Mouse (Mus musculus): ENCODE measurements at regions not wholly inside any gene's neighbourhood (a gene's known extent, or its start where the extent isn't known, plus 50 kb on each side); places are given as distances from the start of the nearest gene placed in this dataset.
A peak's percentile ranks its signal among the peaks of the same experiment; 100 is the strongest.

DNA sequence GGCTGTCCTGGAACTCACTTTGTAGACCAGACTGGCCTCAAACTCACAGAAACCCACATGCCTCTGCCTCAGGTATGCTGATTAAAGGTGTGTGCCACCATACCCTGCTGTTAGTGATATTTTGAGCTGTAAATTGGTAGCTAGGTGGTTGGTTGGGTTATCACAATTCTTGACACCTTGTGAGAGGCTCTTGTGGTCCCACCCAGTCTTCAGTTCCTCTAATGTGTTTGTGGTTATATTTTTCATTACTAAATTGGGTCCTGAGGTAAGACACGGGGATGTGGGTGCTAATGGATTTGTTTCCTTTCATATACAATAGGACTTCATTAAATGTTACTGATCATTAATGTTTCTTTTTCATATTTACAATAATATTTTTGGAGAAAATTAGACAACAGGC lies 189.9 kb upstream of the Itga4 start:
- H3K27me3 ChIP-seq (ENCODE audit: control insufficient read depth, insufficient read depth, low read length), result no peaks in the 10 kb centered on the region
- no peak for DNase-seq
- 97% methylated on average over 1 of the region's 1 CpGs for WGBS

DNA sequence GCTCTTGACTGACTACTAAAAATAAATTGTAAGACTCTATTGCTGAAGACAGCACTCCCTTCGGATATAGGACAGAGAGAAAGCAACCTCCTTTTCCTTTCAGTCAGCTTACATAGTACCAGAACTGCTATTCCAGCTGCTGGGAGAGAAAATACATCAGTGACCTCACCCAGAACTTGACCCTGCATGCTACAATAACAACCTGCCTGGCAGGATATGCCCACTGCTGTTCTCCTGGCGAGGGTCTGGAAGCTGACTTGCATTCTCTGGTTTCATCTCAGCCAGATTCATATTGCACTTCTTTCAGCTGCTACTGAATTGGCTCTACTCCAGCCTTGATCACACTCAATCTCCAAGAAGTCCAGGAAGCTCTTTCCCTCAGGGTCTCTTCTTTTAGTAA lies 179.1 kb upstream of the Itga4 start:
- no peak for DNase-seq
- Histone ChIP-seq H3K27me3 (ENCODE audit: control insufficient read depth, insufficient read depth, low read length) (no peaks in the 10 kb centered on the region), H3K4me1 (ENCODE audit: control insufficient read depth, insufficient read depth, low read length) (no peaks in the 10 kb centered on the region), H3K27ac (ENCODE audit: insufficient read depth, low read length) (no peak overlapping the region), H3K4me3 (replicated peaks; ENCODE audit: insufficient read depth, low read depth, low read length) (no peak overlapping the region)
- TF ChIP-seq POLR2A (IDR thresholded peaks at IDR 0.05; ENCODE audit: borderline replicate concordance, insufficient read depth, low read length) (no peak), CTCF (IDR thresholded peaks at IDR 0.05; ENCODE audit: borderline replicate concordance, insufficient read depth, low read depth, low read length) (no peak)
- WGBS, result 66% methylated on average over 2 of the region's 2 CpGs

More for the DNA sequence above, 189.9 kb upstream of the Itga4 start:
- no peak for TF ChIP-seq POLR2A (IDR thresholded peaks at IDR 0.05; ENCODE audit: borderline replicate concordance, insufficient read depth, low read length)
- no peak for TF ChIP-seq CTCF (IDR thresholded peaks at IDR 0.05; ENCODE audit: borderline replicate concordance, insufficient read depth, low read depth, low read length)
- Histone ChIP-seq H3K27ac (ENCODE audit: insufficient read depth, low read length) (no peak overlapping the region), H3K4me3 (replicated peaks; ENCODE audit: insufficient read depth, low read depth, low read length) (no peak overlapping the region), H3K4me1 (ENCODE audit: control insufficient read depth, insufficient read depth, low read length) (no peaks in the 10 kb centered on the region)

DNA sequence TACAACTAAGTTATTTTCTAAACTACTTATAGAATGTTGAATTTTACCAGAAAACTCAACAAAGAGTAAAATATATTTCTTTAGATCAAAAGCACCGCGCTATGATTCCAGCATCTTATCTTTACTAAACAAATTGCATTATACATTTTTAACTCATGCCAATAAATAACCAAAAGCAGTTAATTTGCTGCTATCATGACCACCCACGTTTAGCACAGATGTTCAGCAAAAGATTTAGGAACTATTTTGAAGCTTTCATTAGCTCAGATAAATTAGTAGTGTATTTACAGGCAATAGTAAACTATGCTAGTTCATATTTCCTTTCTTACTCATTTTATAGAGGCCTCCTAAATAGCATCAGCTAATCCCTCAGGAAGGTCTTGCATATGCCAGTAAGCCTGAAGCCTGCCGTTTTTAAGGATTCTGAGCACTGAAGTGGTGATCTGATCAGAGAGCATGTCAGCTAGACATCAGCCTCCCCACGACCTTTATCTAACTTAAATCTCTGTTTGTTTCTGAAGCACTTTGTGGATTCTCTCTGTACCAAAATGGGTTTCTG lies 176.3 kb upstream of the Itga4 start:
- Histone ChIP-seq H3K4me3 (replicated peaks; ENCODE audit: insufficient read depth, low read depth, low read length) (no peak overlapping the region), H3K27ac (ENCODE audit: insufficient read depth, low read length) (no peak overlapping the region), H3K4me1 (ENCODE audit: control insufficient read depth, insufficient read depth, low read length) (no peaks in the 10 kb centered on the region), H3K27me3 (ENCODE audit: control insufficient read depth, insufficient read depth, low read length) (no peaks in the 10 kb centered on the region)
- WGBS, result 77% methylated on average over 5 of the region's 5 CpGs
- no peak for TF ChIP-seq CTCF (IDR thresholded peaks at IDR 0.05; ENCODE audit: borderline replicate concordance, insufficient read depth, low read depth, low read length)
- TF ChIP-seq POLR2A (IDR thresholded peaks at IDR 0.05; ENCODE audit: borderline replicate concordance, insufficient read depth, low read length), result no peak
- no peak for DNase-seq

DNA sequence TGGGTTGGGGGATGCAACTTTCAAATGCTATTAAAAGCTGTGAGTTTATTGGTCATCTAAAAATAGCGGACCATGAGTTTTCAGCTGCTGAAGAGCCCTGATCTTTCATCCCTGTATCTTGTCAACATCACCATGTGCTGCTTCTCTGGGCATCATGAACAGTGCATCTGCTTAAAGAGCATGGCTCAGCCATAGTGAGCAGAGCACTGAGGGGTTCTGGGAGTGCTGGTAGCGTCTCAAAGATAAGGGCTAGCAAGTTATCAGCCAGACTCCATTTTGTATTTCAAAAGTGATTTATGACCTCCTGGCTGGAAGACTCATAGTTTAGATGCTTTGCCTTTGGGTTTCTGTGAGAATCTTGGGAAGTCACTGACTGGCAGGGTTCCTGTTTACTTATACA lies 173.5 kb upstream of the Itga4 start:
- Histone ChIP-seq H3K27me3 (ENCODE audit: control insufficient read depth, insufficient read depth, low read length) (no peaks in the 10 kb centered on the region), H3K27ac (ENCODE audit: insufficient read depth, low read length) (no peak overlapping the region), H3K4me3 (replicated peaks; ENCODE audit: insufficient read depth, low read depth, low read length) (no peak overlapping the region), H3K4me1 (ENCODE audit: control insufficient read depth, insufficient read depth, low read length) (no peaks in the 10 kb centered on the region)
- WGBS, result 99% methylated on average over 2 of the region's 2 CpGs
- TF ChIP-seq CTCF (IDR thresholded peaks at IDR 0.05; ENCODE audit: borderline replicate concordance, insufficient read depth, low read depth, low read length) (no peak), POLR2A (IDR thresholded peaks at IDR 0.05; ENCODE audit: borderline replicate concordance, insufficient read depth, low read length) (no peak)
- no peak for DNase-seq

DNA sequence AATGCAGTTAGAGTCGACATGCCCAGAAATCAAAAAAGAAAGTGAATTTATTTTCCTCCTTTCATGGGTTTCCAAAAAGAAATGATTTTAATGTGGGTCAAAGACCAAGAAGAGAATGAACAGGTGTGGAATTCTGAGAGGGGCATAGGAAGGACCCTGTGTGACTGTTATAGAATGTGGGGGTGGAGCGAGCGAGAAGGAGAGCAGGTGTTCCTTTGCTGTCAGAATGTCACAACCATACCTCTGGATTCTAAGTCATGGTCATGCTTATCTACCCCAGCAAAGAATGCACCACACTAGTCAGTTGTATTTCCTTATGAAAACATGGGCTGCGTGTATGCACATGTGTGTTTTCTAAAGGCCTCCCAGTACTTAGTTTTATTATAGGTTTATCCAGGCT lies 168.9 kb upstream of the Itga4 start:
- Histone ChIP-seq H3K4me1 (ENCODE audit: control insufficient read depth, insufficient read depth, low read length) (no peaks in the 10 kb centered on the region), H3K27ac (ENCODE audit: insufficient read depth, low read length) (no peak overlapping the region), H3K4me3 (replicated peaks; ENCODE audit: insufficient read depth, low read depth, low read length) (no peak overlapping the region), H3K27me3 (ENCODE audit: control insufficient read depth, insufficient read depth, low read length) (no peaks in the 10 kb centered on the region)
- no peak for TF ChIP-seq CTCF (IDR thresholded peaks at IDR 0.05; ENCODE audit: borderline replicate concordance, insufficient read depth, low read depth, low read length)
- no peak for TF ChIP-seq POLR2A (IDR thresholded peaks at IDR 0.05; ENCODE audit: borderline replicate concordance, insufficient read depth, low read length)
- no peak for DNase-seq
- 99% methylated on average over 4 of the region's 4 CpGs for WGBS

DNA sequence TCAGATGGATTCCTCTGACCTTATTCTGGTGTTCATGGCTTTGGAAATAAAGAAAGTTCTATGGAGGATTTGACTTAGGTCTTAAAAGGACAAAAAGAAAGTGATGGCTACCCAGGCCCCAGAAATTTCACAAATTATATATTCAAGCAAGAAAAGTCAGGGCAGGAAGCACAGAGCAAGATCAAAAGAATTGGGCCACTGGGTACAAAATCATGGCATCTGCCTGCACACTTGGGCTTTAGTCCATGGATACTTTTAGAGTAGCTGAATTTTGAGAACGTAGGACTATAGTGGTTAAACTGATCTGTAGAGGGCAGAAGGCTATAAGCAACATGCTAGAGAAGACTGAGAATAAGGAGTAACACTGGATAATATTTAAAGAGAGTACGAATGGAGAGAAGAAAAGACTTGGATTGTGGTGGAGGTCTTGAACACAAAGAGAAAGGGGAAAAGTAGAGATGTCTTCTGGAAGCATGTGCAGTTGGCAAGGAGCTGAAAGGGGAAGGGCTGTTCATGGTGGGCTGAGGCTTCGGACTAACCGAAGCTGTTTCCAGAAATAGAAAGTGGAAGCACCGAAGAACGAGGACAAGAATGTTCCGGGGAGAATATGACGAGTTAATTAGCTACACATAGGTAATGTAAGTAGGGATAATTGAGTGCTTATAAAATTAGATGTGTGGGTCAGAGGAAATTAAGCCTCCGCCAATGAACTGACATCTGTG lies 168.2 kb upstream of the Itga4 start:
- TF ChIP-seq POLR2A (IDR thresholded peaks at IDR 0.05; ENCODE audit: borderline replicate concordance, insufficient read depth, low read length), result no peak
- no peak for TF ChIP-seq CTCF (IDR thresholded peaks at IDR 0.05; ENCODE audit: borderline replicate concordance, insufficient read depth, low read depth, low read length)
- H3K4me3 ChIP-seq (replicated peaks; ENCODE audit: insufficient read depth, low read depth, low read length), result no peak overlapping the region
- H3K4me1 ChIP-seq (ENCODE audit: control insufficient read depth, insufficient read depth, low read length), result no peaks in the 10 kb centered on the region
- H3K27me3 ChIP-seq (ENCODE audit: control insufficient read depth, insufficient read depth, low read length), result no peaks in the 10 kb centered on the region
- no peak for DNase-seq
- 37% methylated on average over 9 of the region's 9 CpGs for WGBS
- H3K27ac ChIP-seq (ENCODE audit: insufficient read depth, low read length), result no peak overlapping the region

DNA sequence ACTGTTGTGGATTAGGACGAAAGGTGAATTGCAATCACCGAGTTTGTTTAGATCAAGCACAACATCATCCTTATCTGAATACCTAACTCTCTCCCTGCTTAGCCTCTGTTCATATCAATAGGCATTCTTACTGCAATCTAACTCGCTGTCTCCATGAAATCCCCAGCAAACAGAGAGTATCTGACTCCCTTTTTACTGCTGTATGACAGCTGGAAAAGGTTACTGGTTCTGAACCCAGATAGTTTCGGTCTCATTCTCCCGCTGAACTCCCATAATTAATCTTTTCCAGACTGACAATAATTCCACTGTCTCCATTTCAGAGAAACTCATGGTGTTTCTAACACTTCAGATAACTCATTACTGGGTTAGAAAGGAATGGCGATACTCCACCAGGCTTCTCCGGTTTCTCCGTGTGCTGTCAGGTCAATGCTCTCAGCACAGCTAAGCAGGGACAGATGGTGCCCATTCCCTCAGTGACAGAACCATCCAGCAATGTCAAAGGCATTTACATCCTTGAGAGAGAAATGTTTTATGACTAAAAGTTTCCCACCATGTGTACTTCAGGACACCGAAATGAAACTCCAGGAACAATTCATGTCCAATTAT lies 167.5 kb upstream of the Itga4 start:
- peak overlapping the region; percentile 18 for H3K4me3 ChIP-seq (replicated peaks; ENCODE audit: insufficient read depth, low read depth, low read length)
- 30% methylated on average over 9 of the region's 9 CpGs for WGBS

DNA sequence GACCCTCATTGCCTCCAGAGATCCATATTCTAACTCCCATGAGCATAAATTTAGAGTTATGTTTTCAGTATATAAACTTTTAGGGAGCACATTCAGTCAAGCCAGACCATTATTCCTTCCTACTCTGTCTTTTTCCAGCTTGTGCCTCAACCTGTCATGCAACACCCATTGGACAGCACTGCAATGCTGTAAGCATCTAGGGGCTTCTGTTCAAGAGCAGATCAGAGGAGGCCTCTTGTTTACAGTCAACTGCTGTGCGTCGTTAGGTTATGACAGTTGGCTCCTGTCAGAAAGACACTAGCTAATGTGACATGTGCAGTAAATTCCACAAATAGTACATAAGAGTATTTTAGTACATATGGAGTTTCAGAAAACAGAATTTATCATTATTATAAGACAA lies 165.0 kb upstream of the Itga4 start:
- no peaks in the 10 kb centered on the region for H3K4me1 ChIP-seq (ENCODE audit: control insufficient read depth, insufficient read depth, low read length)
- TF ChIP-seq CTCF (IDR thresholded peaks at IDR 0.05; ENCODE audit: borderline replicate concordance, insufficient read depth, low read depth, low read length), result no peak
- no peak for TF ChIP-seq POLR2A (IDR thresholded peaks at IDR 0.05; ENCODE audit: borderline replicate concordance, insufficient read depth, low read length)
- no peak overlapping the region for H3K4me3 ChIP-seq (replicated peaks; ENCODE audit: insufficient read depth, low read depth, low read length)
- H3K27me3 ChIP-seq (ENCODE audit: control insufficient read depth, insufficient read depth, low read length), result no peaks in the 10 kb centered on the region
- DNase-seq, result no peak
- 95% methylated on average over 2 of the region's 2 CpGs for WGBS
- H3K27ac ChIP-seq (ENCODE audit: insufficient read depth, low read length), result no peak overlapping the region

More for the DNA sequence above, 167.5 kb upstream of the Itga4 start:
- Histone ChIP-seq H3K27ac (ENCODE audit: insufficient read depth, low read length) (no peak overlapping the region), H3K4me1 (ENCODE audit: control insufficient read depth, insufficient read depth, low read length) (no peaks in the 10 kb centered on the region), H3K27me3 (ENCODE audit: control insufficient read depth, insufficient read depth, low read length) (no peaks in the 10 kb centered on the region)
- TF ChIP-seq CTCF (IDR thresholded peaks at IDR 0.05; ENCODE audit: borderline replicate concordance, insufficient read depth, low read depth, low read length), result no peak
- TF ChIP-seq POLR2A (IDR thresholded peaks at IDR 0.05; ENCODE audit: borderline replicate concordance, insufficient read depth, low read length), result no peak
- DNase-seq, result peak; percentile 11 to 38
